In genomic region chr2:173657736-173658135, GRCm38 (mm10) we compare ENCODE assay signal across 13 mouse cellular contexts. TPM values are rescaled to one million over a fixed set of nuclear protein-coding genes. Genes with fewer than 3 reads are reported as not detected.
DNase-seq lines count a peak whose midpoint lies in the region; ATAC-seq and TF ChIP-seq lines count a peak whose summit lies in the region.
"Had no signal": no experiment of that assay in that cellular context is flagged by ENCODE, and none has a peak within 500 bp of the region (broad histone marks: within the 10 kb centered on the region; RNA-seq: fewer than 3 reads in every experiment).

No protein-coding gene starts in this region.

- H3K9me3 ChIP-seq in heart, embryonic 16.5 days (replicated peaks; ENCODE audit: control insufficient read depth, low read length) = no peaks in the 10 kb centered on the region
- no peaks in the 10 kb centered on the region for H3K9me3 ChIP-seq in liver, embryonic 11.5 days (ENCODE audit: control insufficient read depth, low read length)
- no peaks in the 10 kb centered on the region for H3K9me3 ChIP-seq in forebrain, embryonic 13.5 days (replicated peaks)
- H3K9me3 ChIP-seq: forebrain, embryonic 10.5 days had no signal

- H3K9ac ChIP-seq in heart, embryonic 16.5 days (ENCODE audit: low read length) = no peak overlapping the region
- H3K9ac ChIP-seq in liver, embryonic 11.5 days (ENCODE audit: low read depth, low read length) = 0 out of 2 replicates have a peak overlapping the region, but pooled peaks have one; percentile 21
- H3K9ac ChIP-seq in forebrain, embryonic 13.5 days = no peak overlapping the region

- DNase-seq in heart, adult 9 months (ENCODE audit: low spot score in 2 of 2) = no peak
- no peak for DNase-seq in testis, postnatal 14 days (ENCODE audit: low spot score)
- DNase-seq in liver, embryonic 11.5 days (ENCODE audit: low spot score) = no peak
- DNase-seq in thymus, adult 2 months = no peak
- DNase-seq: kidney, adult 11 months; right cerebral cortex, postnatal 25 days had no signal

- 73% methylated on average over 6 of the region's 6 CpGs for WGBS in heart, embryonic 16.5 days
- 62% methylated on average over 6 of the region's 6 CpGs for WGBS in liver, embryonic 11.5 days
- 97% methylated on average over 6 of the region's 6 CpGs for WGBS in thymus, adult 2 months
- 95% methylated on average over 6 of the region's 6 CpGs for WGBS in forebrain, embryonic 13.5 days

- peaks cover 24% of the 10 kb centered on the region for H3K4me1 ChIP-seq in heart, embryonic 16.5 days (ENCODE audit: control insufficient read depth, insufficient read depth, low read length)
- peaks cover 7% of the 10 kb centered on the region for H3K4me1 ChIP-seq in testis, adult 2 months (ENCODE audit: control insufficient read depth, insufficient read depth, low read length)
- H3K4me1 ChIP-seq in liver, embryonic 11.5 days (replicated peaks; ENCODE audit: control insufficient read depth, insufficient read depth, low read length) = peaks cover 17% of the 10 kb centered on the region
- H3K4me1 ChIP-seq in thymus, adult 2 months (replicated peaks; ENCODE audit: control insufficient read depth, insufficient read depth, low read length) = peaks cover 12% of the 10 kb centered on the region
- H3K4me1 ChIP-seq in forebrain, embryonic 13.5 days = peaks cover 28% of the 10 kb centered on the region

- H3K27ac ChIP-seq in heart, embryonic 16.5 days (ENCODE audit: low read length) = no peak overlapping the region
- H3K27ac ChIP-seq in testis, adult 2 months (ENCODE audit: control insufficient read depth, insufficient read depth, low read depth, low read length) = no peak overlapping the region
- peak overlapping the region; percentile 74 for H3K27ac ChIP-seq in liver, embryonic 11.5 days (ENCODE audit: low read depth, low read length)
- H3K27ac ChIP-seq in thymus, adult 2 months (ENCODE audit: control insufficient read depth, insufficient read depth, low read length) = no peak overlapping the region
- no peak overlapping the region for H3K27ac ChIP-seq in forebrain, embryonic 13.5 days
- H3K27ac ChIP-seq: forebrain, embryonic 10.5 days; layer of hippocampus, adult 2 months had no signal

- ATAC-seq in heart, embryonic 16.5 days (replicated peaks; ENCODE audit: extremely low read depth, insufficient read depth, low FRiP score) = no peak
- peak; percentile 48 for ATAC-seq in liver, embryonic 11.5 days (replicated peaks; ENCODE audit: low FRiP score)
- ATAC-seq in forebrain, embryonic 13.5 days = no peak
- ATAC-seq: activated CD4-positive, CD25-positive, alpha-beta regulatory T cell, adult 4 months; CD4-positive, CD25-positive, alpha-beta regulatory T cell, adult 4 months had no signal

- TF ChIP-seq POLR2A in testis, adult 2 months (IDR thresholded peaks at IDR 0.05; ENCODE audit: control insufficient read depth, low read depth, low read length) = no peak
- TF ChIP-seq POLR2A in thymus, adult 2 months (IDR thresholded peaks at IDR 0.05; ENCODE audit: control insufficient read depth, extremely low read depth, insufficient read depth, low read length, poor library complexity) = no peak

- no peak overlapping the region for H3K4me3 ChIP-seq in heart, embryonic 16.5 days (ENCODE audit: low read length)
- H3K4me3 ChIP-seq in testis, adult 2 months (ENCODE audit: control insufficient read depth, low read depth, low read length) = peak overlapping the region; percentile 97; the same call in 1 of the 2 replicates
- peak overlapping the region; percentile 76; the same call in 1 of the 2 replicates for H3K4me3 ChIP-seq in liver, embryonic 11.5 days (ENCODE audit: low read depth, low read length)
- no peak overlapping the region for H3K4me3 ChIP-seq in thymus, adult 2 months (ENCODE audit: control insufficient read depth, insufficient read depth, low read length)
- H3K4me3 ChIP-seq in forebrain, embryonic 13.5 days = no peak overlapping the region
- H3K4me3 ChIP-seq: layer of hippocampus, adult 2 months had no signal

- H3K4me2 ChIP-seq in heart, embryonic 16.5 days (ENCODE audit: low read depth, low read length) = peak overlapping the region; percentile 1; the same call in 1 of the 2 replicates
- peak overlapping the region; percentile 86 for H3K4me2 ChIP-seq in liver, embryonic 11.5 days
- no peak overlapping the region for H3K4me2 ChIP-seq in forebrain, embryonic 13.5 days

- no peak for TF ChIP-seq CTCF in testis, adult 2 months (IDR thresholded peaks at IDR 0.05; ENCODE audit: control insufficient read depth, insufficient read depth, insufficient replicate concordance, low read depth, low read length)
- no peak for TF ChIP-seq CTCF in thymus, adult 2 months (IDR thresholded peaks at IDR 0.05; ENCODE audit: borderline replicate concordance, control insufficient read depth, extremely low read depth, insufficient read depth, low read length, poor library complexity)

- H3K36me3 ChIP-seq in heart, embryonic 16.5 days (ENCODE audit: control insufficient read depth, insufficient read depth) = peaks cover 8% of the 10 kb centered on the region
- H3K36me3 ChIP-seq in testis, adult 2 months (ENCODE audit: control insufficient read depth, insufficient read depth, low read length) = peaks cover 4% of the 10 kb centered on the region; the same call in 1 of the 2 replicates
- H3K36me3 ChIP-seq in liver, embryonic 11.5 days (ENCODE audit: control insufficient read depth, insufficient read depth, low read length) = peaks cover 5% of the 10 kb centered on the region; the same call in 1 of the 2 replicates
- no peaks in the 10 kb centered on the region; the same call in 1 of the 2 replicates for H3K36me3 ChIP-seq in thymus, adult 2 months (ENCODE audit: control insufficient read depth, insufficient read depth, low read length)
- peaks cover 8% of the 10 kb centered on the region for H3K36me3 ChIP-seq in forebrain, embryonic 13.5 days (ENCODE audit: poor library complexity, severe bottlenecking)

- no peaks in the 10 kb centered on the region for H3K27me3 ChIP-seq in heart, embryonic 16.5 days (ENCODE audit: control insufficient read depth, insufficient read depth, low read length)
- H3K27me3 ChIP-seq in testis, adult 2 months (ENCODE audit: control insufficient read depth, insufficient read depth, low read length) = no peaks in the 10 kb centered on the region
- no peaks in the 10 kb centered on the region for H3K27me3 ChIP-seq in liver, embryonic 11.5 days (replicated peaks; ENCODE audit: control insufficient read depth, insufficient read depth, low read length)
- H3K27me3 ChIP-seq in thymus, adult 2 months (ENCODE audit: control insufficient read depth, insufficient read depth, low read length) = no peaks in the 10 kb centered on the region
- no peaks in the 10 kb centered on the region for H3K27me3 ChIP-seq in forebrain, embryonic 13.5 days

RNA-seq across cellular contexts. Expression of gene Rab22a, which starts 1.8 kb away (rescaled TPM):
- 32.0 and 34.2 TPM in 2 replicates for polyA plus RNA-seq in heart, embryonic 16.5 days (2015; fragmentation: Nextera tagmentation; extraction: Ambion mirVana)
- polyA plus RNA-seq in testis, adult 2 months (2012; rRNA removed) = 21.6 and 32.1 TPM in 2 replicates
- 26.7 and 26.8 TPM in 2 replicates for polyA plus RNA-seq in liver, embryonic 11.5 days (2014; fragmentation: Nextera tagmentation; extraction: Ambion mirVana)
- 33.8 and 69.1 TPM in 2 replicates for polyA plus RNA-seq in thymus, adult 2 months (2012; rRNA removed)
- polyA plus RNA-seq in forebrain, embryonic 13.5 days (2015; fragmentation: Nextera tagmentation; extraction: Ambion mirVana) = 33.2 and 34.8 TPM in 2 replicates

Comparison
In these comparisons a context has a peak if more than half of its experiments do, and no peak if none do; other contexts are left out.
1. H3K4me3 ChIP-seq: peak in testis, adult 2 months (single experiment) and liver, embryonic 11.5 days (single experiment); none in heart, embryonic 16.5 days (single experiment), thymus, adult 2 months (single experiment) and forebrain, embryonic 13.5 days (single experiment).